In the genomic region with DNA sequence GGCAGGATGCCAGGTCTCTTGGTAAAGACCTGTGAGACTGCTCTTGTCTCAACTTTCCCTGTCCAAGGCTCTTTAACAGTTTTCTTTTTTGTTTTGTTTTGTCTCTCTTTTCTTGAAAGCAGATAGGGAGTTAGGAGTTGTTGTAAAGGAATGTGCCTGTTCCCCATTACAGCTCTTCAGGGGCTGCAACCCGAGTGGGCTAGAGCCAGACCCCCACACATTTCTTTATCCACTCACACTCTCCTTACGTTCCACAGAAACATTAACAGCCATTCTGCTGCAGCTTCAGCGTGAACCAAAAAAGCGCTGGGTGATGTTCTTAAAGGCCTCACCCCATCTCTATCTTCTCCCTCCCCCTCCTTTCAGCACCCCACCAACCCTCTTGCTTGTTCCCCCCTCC, we compare ENCODE assay signal across 25 mouse cellular contexts.
DNase-seq lines count a peak whose midpoint lies in the region; ATAC-seq and TF ChIP-seq lines count a peak whose summit lies in the region.
"Had no signal": no experiment of that assay in that cellular context is flagged by ENCODE, and none has a peak within 500 bp of the region (broad histone marks: within the 10 kb centered on the region; RNA-seq: fewer than 3 reads in every experiment).

No protein-coding gene starts in this region.

- H3K27ac ChIP-seq in cerebellum, adult 2 months (ENCODE audit: insufficient read depth, low read length), result no peak overlapping the region
- no peak overlapping the region for H3K27ac ChIP-seq in kidney, adult 2 months (ENCODE audit: insufficient read depth, low read depth, low read length)
- H3K27ac ChIP-seq in embryonic facial prominence, embryonic 15.5 days (replicated peaks), result peak overlapping the region; percentile 39; the same call in 1 of the 2 replicates
- peak overlapping the region; percentile 56 for H3K27ac ChIP-seq in limb, embryonic 14.5 days (replicated peaks; ENCODE audit: low read depth, low read length)
- H3K27ac ChIP-seq: forebrain, embryonic 13.5 days; heart, adult 2 months; hindbrain, embryonic 10.5 days; hindbrain, postnatal 0 days; intestine, embryonic 15.5 days; left cerebral cortex, adult 2 months; liver, embryonic 15.5 days had no signal

- no peak for TF ChIP-seq CTCF in cerebellum, adult 2 months (IDR thresholded peaks at IDR 0.05; ENCODE audit: borderline replicate concordance, insufficient read depth, low read depth, low read length)
- TF ChIP-seq CTCF in kidney, adult 2 months (conservative IDR thresholded peaks at IDR 0.05; ENCODE audit: insufficient read depth, insufficient read length, low read depth, low read length), result no peak

- ATAC-seq in embryonic facial prominence, embryonic 15.5 days (ENCODE audit: insufficient number of reproducible peaks, low FRiP score, low TSS enrichment, low read depth), result no peak
- ATAC-seq in limb, embryonic 14.5 days (ENCODE audit: low FRiP score, low read depth), result peak; percentile 83
- ATAC-seq in erythroid progenitor cell, adult 5-6 weeks (replicated peaks; ENCODE audit: low FRiP score, poor library complexity, severe bottlenecking), result no peak
- ATAC-seq: forebrain, embryonic 13.5 days; hindbrain, postnatal 0 days; intestine, embryonic 15.5 days had no signal

- H3K27me3 ChIP-seq in cerebellum, adult 2 months (ENCODE audit: control insufficient read depth, insufficient read depth, low read length), result no peaks in the 10 kb centered on the region
- H3K27me3 ChIP-seq in kidney, adult 2 months (replicated peaks; ENCODE audit: control insufficient read depth, insufficient read depth, low read length), result no peaks in the 10 kb centered on the region
- H3K27me3 ChIP-seq in embryonic facial prominence, embryonic 15.5 days, result no peaks in the 10 kb centered on the region
- no peaks in the 10 kb centered on the region for H3K27me3 ChIP-seq in limb, embryonic 14.5 days (ENCODE audit: control insufficient read depth, insufficient read depth, low read length)
- H3K27me3 ChIP-seq: forebrain, embryonic 13.5 days; intestine, embryonic 15.5 days; liver, embryonic 15.5 days had no signal

- peak; percentile 28 for DNase-seq in cerebellum, adult 9-10 months
- no peak for DNase-seq in cerebellum, adult 2 months
- peak; percentile 14 for DNase-seq in kidney, postnatal 10 days
- DNase-seq in kidney, adult 2 months, result no peak
- DNase-seq in limb, embryonic 14.5 days (ENCODE audit: low spot score), result peak; percentile 39
- DNase-seq in gastrocnemius, postnatal 10 days, result no peak
- DNase-seq: adrenal gland, postnatal 10 days; heart, adult 2 months; heart, postnatal 14 days; kidney, adult 8-10 months; kidney, postnatal 14 days; lung, embryonic 14.5 days; lung, postnatal 14 days; midbrain, embryonic 14.5 days; thymus, postnatal 14 days had no signal

- H3K4me3 ChIP-seq in cerebellum, adult 2 months (replicated peaks; ENCODE audit: insufficient read depth, low read depth, low read length), result no peak overlapping the region
- no peak overlapping the region for H3K4me3 ChIP-seq in kidney, adult 2 months (ENCODE audit: insufficient read depth, low read depth, low read length)
- H3K4me3 ChIP-seq in embryonic facial prominence, embryonic 15.5 days (replicated peaks), result no peak overlapping the region
- H3K4me3 ChIP-seq in limb, embryonic 14.5 days (replicated peaks; ENCODE audit: low read length), result no peak overlapping the region
- H3K4me3 ChIP-seq: erythroblast, embryonic 14.5 days; forebrain, embryonic 13.5 days; heart, adult 2 months; hindbrain, embryonic 10.5 days; intestine, embryonic 15.5 days; left cerebral cortex, adult 2 months; liver, embryonic 15.5 days had no signal

- no peaks in the 10 kb centered on the region for H3K9me3 ChIP-seq in embryonic facial prominence, embryonic 15.5 days (replicated peaks)
- no peaks in the 10 kb centered on the region for H3K9me3 ChIP-seq in limb, embryonic 14.5 days (ENCODE audit: control insufficient read depth, low read length)
- H3K9me3 ChIP-seq: forebrain, embryonic 13.5 days; hindbrain, embryonic 10.5 days; intestine, embryonic 15.5 days; liver, embryonic 15.5 days had no signal

- no peak for TF ChIP-seq POLR2A in cerebellum, adult 2 months (IDR thresholded peaks at IDR 0.05; ENCODE audit: borderline replicate concordance, insufficient read depth, low read length)
- no peak for TF ChIP-seq POLR2A in kidney, adult 2 months (IDR thresholded peaks at IDR 0.05; ENCODE audit: low read depth, low read length)
- TF ChIP-seq POLR2A in limb, embryonic 14.5 days (IDR thresholded peaks at IDR 0.05; ENCODE audit: borderline replicate concordance, extremely low read depth, insufficient read depth, insufficient read length), result no peak

- 0 out of 2 replicates have a peak, but pooled peaks cover 3% of the 10 kb centered on the region for H3K4me1 ChIP-seq in cerebellum, adult 2 months (ENCODE audit: control insufficient read depth, insufficient read depth, low read length)
- H3K4me1 ChIP-seq in kidney, adult 2 months (ENCODE audit: control insufficient read depth, insufficient read depth, low read length), result no peaks in the 10 kb centered on the region
- 0 out of 2 replicates have a peak, but pooled peaks cover 5% of the 10 kb centered on the region for H3K4me1 ChIP-seq in embryonic facial prominence, embryonic 15.5 days
- H3K4me1 ChIP-seq in limb, embryonic 14.5 days (ENCODE audit: control insufficient read depth, insufficient read depth, low read length), result peaks cover 12% of the 10 kb centered on the region
- H3K4me1 ChIP-seq: forebrain, embryonic 13.5 days; hindbrain, embryonic 10.5 days; intestine, embryonic 15.5 days; liver, embryonic 15.5 days had no signal

- H3K4me2 ChIP-seq in embryonic facial prominence, embryonic 15.5 days (replicated peaks), result no peak overlapping the region
- H3K4me2 ChIP-seq in limb, embryonic 14.5 days (replicated peaks; ENCODE audit: low read depth, low read length, severe bottlenecking), result no peak overlapping the region
- H3K4me2 ChIP-seq: forebrain, embryonic 13.5 days; intestine, embryonic 15.5 days; liver, embryonic 15.5 days; lung, embryonic 14.5 days had no signal

- WGBS in cerebellum, adult 2 months, result 92% methylated on average over 4 of the region's 4 CpGs
- 69% methylated on average over 4 of the region's 4 CpGs for WGBS in kidney, adult 2 months
- WGBS in embryonic facial prominence, embryonic 15.5 days, result 32% methylated on average over 4 of the region's 4 CpGs
- WGBS in limb, embryonic 14.5 days, result 22% methylated on average over 4 of the region's 4 CpGs

- no peaks in the 10 kb centered on the region for H3K36me3 ChIP-seq in kidney, adult 2 months (ENCODE audit: control insufficient read depth, insufficient read depth, low read length)
- no peaks in the 10 kb centered on the region for H3K36me3 ChIP-seq in embryonic facial prominence, embryonic 15.5 days
- H3K36me3 ChIP-seq in limb, embryonic 14.5 days (ENCODE audit: control insufficient read depth, insufficient read depth, low read length), result no peaks in the 10 kb centered on the region
- H3K36me3 ChIP-seq: G1E; hindbrain, embryonic 10.5 days; intestine, embryonic 15.5 days; liver, embryonic 15.5 days had no signal

- no peak overlapping the region for H3K9ac ChIP-seq in embryonic facial prominence, embryonic 15.5 days
- H3K9ac ChIP-seq in limb, embryonic 14.5 days (ENCODE audit: low read depth, low read length, severe bottlenecking), result no peak overlapping the region
- H3K9ac ChIP-seq: forebrain, embryonic 13.5 days; intestine, embryonic 15.5 days; liver, embryonic 15.5 days; lung, embryonic 14.5 days had no signal

Comparison
In these comparisons a context has a peak if more than half of its experiments do, and no peak if none do; other contexts are left out.
1. DNase-seq: peak in cerebellum, adult 9-10 months (single experiment), kidney, postnatal 10 days (single experiment) and limb, embryonic 14.5 days (single experiment); none in cerebellum, adult 2 months (0 of 2), kidney, adult 2 months (single experiment) and gastrocnemius, postnatal 10 days (single experiment).
2. H3K27ac ChIP-seq: peak in embryonic facial prominence, embryonic 15.5 days (single experiment) and limb, embryonic 14.5 days (single experiment); none in cerebellum, adult 2 months (single experiment) and kidney, adult 2 months (single experiment).